In genomic region chr14:30354761-30355160, GRCm38 (mm10) we compare ENCODE assay signal across 13 mouse cellular contexts.
DNase-seq lines count a peak whose midpoint lies in the region; ATAC-seq and TF ChIP-seq lines count a peak whose summit lies in the region.
"Had no signal": no experiment of that assay in that cellular context is flagged by ENCODE, and none has a peak within 500 bp of the region (broad histone marks: within the 10 kb centered on the region; RNA-seq: fewer than 3 reads in every experiment).

No protein-coding gene starts in this region.

- DNase-seq in embryonic facial prominence, embryonic 10.5 days (ENCODE audit: low spot score): no peak
- DNase-seq in lung, postnatal 0 days (ENCODE audit: low spot score): no peak
- DNase-seq in frontal cortex, postnatal 36 days (ENCODE audit: low spot score in 2 of 2): no peak
- DNase-seq in frontal cortex, postnatal 25 days (ENCODE audit: low spot score in 2 of 2): no peak
- DNase-seq: cerebellum, adult 9-10 months; heart, postnatal 36 days; kidney, postnatal 10 days; lung, postnatal 36 days had no signal

- peaks cover 41% of the 10 kb centered on the region for H3K27me3 ChIP-seq in embryonic facial prominence, embryonic 13.5 days
- H3K27me3 ChIP-seq in embryonic facial prominence, embryonic 10.5 days (replicated peaks; ENCODE audit: low read depth, poor library complexity, severe bottlenecking): peaks cover 56% of the 10 kb centered on the region
- H3K27me3 ChIP-seq in lung, embryonic 15.5 days: peaks cover 28% of the 10 kb centered on the region; the same call in 1 of the 2 replicates
- H3K27me3 ChIP-seq in lung, postnatal 0 days (replicated peaks; ENCODE audit: insufficient read depth, low read length): peaks cover 9% of the 10 kb centered on the region; the same call in 1 of the 2 replicates
- no peaks in the 10 kb centered on the region for H3K27me3 ChIP-seq in hindbrain, embryonic 15.5 days
- H3K27me3 ChIP-seq in neural tube, embryonic 14.5 days (ENCODE audit: control insufficient read depth, insufficient read depth, low read length): peaks cover 2% of the 10 kb centered on the region; the same call in 1 of the 2 replicates

- no peak overlapping the region for H3K27ac ChIP-seq in embryonic facial prominence, embryonic 13.5 days
- no peak overlapping the region for H3K27ac ChIP-seq in embryonic facial prominence, embryonic 10.5 days (replicated peaks)
- no peak overlapping the region for H3K27ac ChIP-seq in lung, embryonic 15.5 days
- H3K27ac ChIP-seq in lung, postnatal 0 days (ENCODE audit: low read length): no peak overlapping the region
- peak overlapping the region; percentile 87 for H3K27ac ChIP-seq in hindbrain, embryonic 15.5 days (replicated peaks)
- H3K27ac ChIP-seq in neural tube, embryonic 14.5 days (ENCODE audit: low read depth, low read length): peak overlapping the region; percentile 85

- H3K9me3 ChIP-seq in embryonic facial prominence, embryonic 13.5 days: no peaks in the 10 kb centered on the region
- no peaks in the 10 kb centered on the region for H3K9me3 ChIP-seq in embryonic facial prominence, embryonic 10.5 days
- H3K9me3 ChIP-seq in lung, embryonic 15.5 days: no peaks in the 10 kb centered on the region
- H3K9me3 ChIP-seq in lung, postnatal 0 days (ENCODE audit: low read length): no peaks in the 10 kb centered on the region
- H3K9me3 ChIP-seq in hindbrain, embryonic 15.5 days: no peaks in the 10 kb centered on the region
- no peaks in the 10 kb centered on the region for H3K9me3 ChIP-seq in neural tube, embryonic 14.5 days (ENCODE audit: control insufficient read depth, low read length)

- no peaks in the 10 kb centered on the region for H3K36me3 ChIP-seq in embryonic facial prominence, embryonic 13.5 days
- H3K36me3 ChIP-seq in embryonic facial prominence, embryonic 10.5 days (replicated peaks): no peaks in the 10 kb centered on the region
- H3K36me3 ChIP-seq in lung, embryonic 15.5 days: no peaks in the 10 kb centered on the region
- H3K36me3 ChIP-seq in lung, postnatal 0 days (ENCODE audit: insufficient read depth, low read length): no peaks in the 10 kb centered on the region
- H3K36me3 ChIP-seq in hindbrain, embryonic 15.5 days: no peaks in the 10 kb centered on the region
- H3K36me3 ChIP-seq in neural tube, embryonic 14.5 days (ENCODE audit: control insufficient read depth, insufficient read depth, low read length): no peaks in the 10 kb centered on the region

- H3K4me2 ChIP-seq in embryonic facial prominence, embryonic 13.5 days: peak overlapping the region; percentile 93; the same call in 1 of the 2 replicates
- H3K4me2 ChIP-seq in lung, embryonic 15.5 days: peak overlapping the region; percentile 81; the same call in 1 of the 2 replicates
- H3K4me2 ChIP-seq in lung, postnatal 0 days (replicated peaks; ENCODE audit: low read depth, low read length): no peak overlapping the region
- peak overlapping the region; percentile 96 for H3K4me2 ChIP-seq in hindbrain, embryonic 15.5 days
- H3K4me2 ChIP-seq in neural tube, embryonic 14.5 days (ENCODE audit: low read depth, low read length): peak overlapping the region; percentile 91; the same call in 1 of the 2 replicates

- no peak for TF ChIP-seq CTCF in lung, postnatal 0 days (IDR thresholded peaks at IDR 0.05)

- H3K9ac ChIP-seq in embryonic facial prominence, embryonic 13.5 days: no peak overlapping the region
- H3K9ac ChIP-seq in lung, embryonic 15.5 days: no peak overlapping the region
- H3K9ac ChIP-seq in lung, postnatal 0 days (replicated peaks; ENCODE audit: low read depth): no peak overlapping the region
- H3K9ac ChIP-seq in hindbrain, embryonic 15.5 days: no peak overlapping the region
- 0 out of 2 replicates have a peak overlapping the region, but pooled peaks have one; percentile 81 for H3K9ac ChIP-seq in neural tube, embryonic 14.5 days (replicated peaks; ENCODE audit: low read depth, low read length)

- H3K4me3 ChIP-seq in embryonic facial prominence, embryonic 13.5 days: no peak overlapping the region
- no peak overlapping the region for H3K4me3 ChIP-seq in embryonic facial prominence, embryonic 10.5 days
- H3K4me3 ChIP-seq in lung, embryonic 15.5 days: no peak overlapping the region
- H3K4me3 ChIP-seq in lung, postnatal 0 days (ENCODE audit: low read depth, low read length): no peak overlapping the region
- H3K4me3 ChIP-seq in hindbrain, embryonic 15.5 days: 0 out of 2 replicates have a peak overlapping the region, but pooled peaks have one; percentile 73
- no peak overlapping the region for H3K4me3 ChIP-seq in neural tube, embryonic 14.5 days (ENCODE audit: low read depth, low read length)

- 37% methylated on average over 3 of the region's 3 CpGs for WGBS in embryonic facial prominence, embryonic 13.5 days
- 33% methylated on average over 3 of the region's 3 CpGs for WGBS in embryonic facial prominence, embryonic 10.5 days
- WGBS in lung, embryonic 15.5 days: 63% methylated on average over 3 of the region's 3 CpGs
- WGBS in lung, postnatal 0 days: 62% methylated on average over 3 of the region's 3 CpGs
- 34% methylated on average over 3 of the region's 3 CpGs for WGBS in hindbrain, embryonic 15.5 days
- WGBS in neural tube, embryonic 14.5 days: 46% methylated on average over 3 of the region's 3 CpGs

- TF ChIP-seq EP300 in lung, postnatal 0 days (IDR thresholded peaks at IDR 0.05): no peak

- H3K4me1 ChIP-seq in embryonic facial prominence, embryonic 13.5 days: peaks cover 21% of the 10 kb centered on the region
- H3K4me1 ChIP-seq in embryonic facial prominence, embryonic 10.5 days: peaks cover 30% of the 10 kb centered on the region
- peaks cover 24% of the 10 kb centered on the region for H3K4me1 ChIP-seq in lung, embryonic 15.5 days
- peaks cover 7% of the 10 kb centered on the region for H3K4me1 ChIP-seq in lung, postnatal 0 days (ENCODE audit: insufficient read depth, low read depth, low read length)
- peaks cover 27% of the 10 kb centered on the region for H3K4me1 ChIP-seq in hindbrain, embryonic 15.5 days (replicated peaks)
- H3K4me1 ChIP-seq in neural tube, embryonic 14.5 days (ENCODE audit: control insufficient read depth, insufficient read depth, low read length): no peaks in the 10 kb centered on the region; the same call in none of the 2 replicates

- ATAC-seq in embryonic facial prominence, embryonic 13.5 days (ENCODE audit: insufficient number of reproducible peaks, insufficient read depth, low FRiP score, low TSS enrichment, low read depth): no peak
- no peak for ATAC-seq in lung, embryonic 15.5 days (ENCODE audit: borderline replicate concordance, extremely low read depth, low FRiP score, low TSS enrichment)
- ATAC-seq in lung, postnatal 0 days: no peak
- no peak for ATAC-seq in hindbrain, embryonic 15.5 days (ENCODE audit: low FRiP score, low read depth)
- ATAC-seq in neural tube, embryonic 14.5 days (ENCODE audit: low read depth): no peak
- ATAC-seq: intestine, postnatal 0 days had no signal

Comparison
In these comparisons a context has a peak if more than half of its experiments do, and no peak if none do; other contexts are left out.
1. H3K27ac ChIP-seq: peak in hindbrain, embryonic 15.5 days (single experiment) and neural tube, embryonic 14.5 days (single experiment); none in embryonic facial prominence, embryonic 13.5 days (single experiment), embryonic facial prominence, embryonic 10.5 days (single experiment), lung, embryonic 15.5 days (single experiment) and lung, postnatal 0 days (single experiment).